Mouse (Mus musculus): ENCODE measurements around the gene Coq5. TPM values are rescaled to one million over a fixed set of nuclear protein-coding genes. Genes with fewer than 3 reads are reported as not detected.

Coq5 gene
- polyA plus RNA-seq, 1 experiment from 2014 or later, result 61.3 TPM

Other genes with a start within 250 kb of the Coq5 start
- 34.6 and 35.0 TPM in 2 replicates for gene Gm10401, start 181.4 kb upstream of the Coq5 start, polyA plus RNA-seq (2015; fragmentation: Nextera tagmentation; extraction: Ambion mirVana)
- gene Acads, start 160.3 kb upstream of the Coq5 start, polyA plus RNA-seq (2015; fragmentation: Nextera tagmentation; extraction: Ambion mirVana), result 22.3 and 24.1 TPM in 2 replicates
- gene Unc119b, start 144.7 kb upstream of the Coq5 start, polyA plus RNA-seq (2015; fragmentation: Nextera tagmentation; extraction: Ambion mirVana), result 44.4 and 46.2 TPM in 2 replicates
- gene Mlec, start 121.5 kb upstream of the Coq5 start, polyA plus RNA-seq (2015; fragmentation: Nextera tagmentation; extraction: Ambion mirVana), result 22.7 and 27.7 TPM in 2 replicates
- 9.2 and 9.8 TPM in 2 replicates for gene Cabp1, start 85.3 kb upstream of the Coq5 start, polyA plus RNA-seq (2015; fragmentation: Nextera tagmentation; extraction: Ambion mirVana)
- 96.9 and 98.6 TPM in 2 replicates for gene Pop5, start 43.8 kb upstream of the Coq5 start, polyA plus RNA-seq (2015; fragmentation: Nextera tagmentation; extraction: Ambion mirVana)
- 185 and 191 TPM in 2 replicates for gene Rnf10, start 6.8 kb upstream of the Coq5 start, polyA plus RNA-seq (2015; fragmentation: Nextera tagmentation; extraction: Ambion mirVana)
- 1,446 and 1,524 TPM in 2 replicates for gene Dynll1, start 21.3 kb downstream of the Coq5 start, polyA plus RNA-seq (2015; fragmentation: Nextera tagmentation; extraction: Ambion mirVana)
- gene Srsf9, start 47.5 kb downstream of the Coq5 start, polyA plus RNA-seq (2015; fragmentation: Nextera tagmentation; extraction: Ambion mirVana), result 200 and 204 TPM in 2 replicates
- gene Gatc, start 61.5 kb downstream of the Coq5 start, polyA plus RNA-seq (2015; fragmentation: Nextera tagmentation; extraction: Ambion mirVana), result 33.6 and 36.6 TPM in 2 replicates
- gene Triap1, start 61.6 kb downstream of the Coq5 start, polyA plus RNA-seq (2015; fragmentation: Nextera tagmentation; extraction: Ambion mirVana), result 60.5 and 64.3 TPM in 2 replicates
- 968 and 991 TPM in 2 replicates for gene Cox6a1, start 69.3 kb downstream of the Coq5 start, polyA plus RNA-seq (2015; fragmentation: Nextera tagmentation; extraction: Ambion mirVana)
- gene Msi1, start 149.9 kb downstream of the Coq5 start, polyA plus RNA-seq (2015; fragmentation: Nextera tagmentation; extraction: Ambion mirVana), result 70.0 and 75.8 TPM in 2 replicates
- gene Pla2g1b, start 186.6 kb downstream of the Coq5 start, polyA plus RNA-seq (2015; fragmentation: Nextera tagmentation; extraction: Ambion mirVana), result not detected in 2 replicates
- gene Sirt4, start 205.1 kb downstream of the Coq5 start, polyA plus RNA-seq (2015; fragmentation: Nextera tagmentation; extraction: Ambion mirVana), result 34.0 and 34.2 TPM in 2 replicates
- gene Pxn, start 227.0 kb downstream of the Coq5 start, polyA plus RNA-seq (2015; fragmentation: Nextera tagmentation; extraction: Ambion mirVana), result 19.1 and 19.7 TPM in 2 replicates